Mouse (Mus musculus) left cerebral cortex, postnatal 10 days (tissue): ENCODE results near the gene Zmynd15. TPM values are rescaled to one million over a fixed set of nuclear protein-coding genes. Genes with fewer than 3 reads are reported as not detected.

Source experiments
- DNase-seq, 2 experiments: peaks; one replicate each; pipeline ENCODE4 v3.0.0; 2021 to 2022; ENCODE audit warnings: low spot score in 2 of 2, mixed read lengths in 1 of 2; ENCODE audit errors: extremely low spot score in 1 of 2
- intact Hi-C: fragments of 180-260 bp; cut with DNase I; formaldehyde crosslinking; loops from one replicate; pipeline ENCODE4 v1.15.1; 2025
- total RNA-seq, 2 experiments: library from RNA; stranded (reverse); gene quantifications; 2 replicates each; pipeline ENCODE4 v1.2.3; 2021

Zmynd15 gene
- total RNA-seq, 2 experiments from 2014 or later: 1.0 to 1.1 TPM

DNA sequence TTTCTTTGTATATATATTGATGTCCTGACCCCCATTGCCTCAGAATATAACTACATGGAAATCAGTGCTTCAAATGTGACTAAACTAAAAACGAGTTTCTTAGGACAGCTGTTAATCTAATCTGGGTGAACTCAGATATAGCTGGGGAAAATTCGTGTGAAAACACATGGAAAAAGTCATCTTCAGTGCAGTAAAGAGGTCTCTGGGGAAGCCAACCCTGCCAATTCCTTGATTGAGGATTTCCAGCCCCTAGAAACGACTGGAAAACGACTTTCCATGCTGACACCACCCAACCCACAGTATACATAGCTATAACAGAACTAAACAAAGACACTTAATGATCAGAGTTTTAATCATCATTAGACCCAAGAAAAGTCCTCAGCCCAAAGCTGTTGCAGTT is 28.6 kb downstream of the Zmynd15 start:
- intact Hi-C loops: no loop called here
- DNase-seq: no peak

DNA sequence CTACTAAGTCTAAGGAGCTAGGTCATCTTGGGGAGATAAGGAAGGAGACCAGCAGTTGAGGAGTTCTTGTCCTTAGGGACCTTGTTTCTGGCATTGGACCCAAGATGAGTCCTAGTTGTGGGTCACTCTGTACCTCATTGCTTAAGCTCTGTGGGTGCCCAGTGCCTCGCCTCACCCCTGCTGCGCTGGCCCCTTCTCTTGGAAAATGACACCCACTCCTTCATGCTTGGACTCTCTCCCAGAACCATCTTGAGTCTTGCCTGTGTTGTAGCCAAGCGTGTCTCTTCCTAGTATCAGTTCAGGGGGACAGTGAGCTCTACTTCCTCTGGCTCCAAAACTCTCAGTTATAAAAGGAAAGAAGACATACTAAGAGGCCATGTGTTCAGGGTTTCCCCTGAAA is 29.9 kb downstream of the Zmynd15 start:
- DNase-seq: no peak
- intact Hi-C loops: no loop called here

DNA sequence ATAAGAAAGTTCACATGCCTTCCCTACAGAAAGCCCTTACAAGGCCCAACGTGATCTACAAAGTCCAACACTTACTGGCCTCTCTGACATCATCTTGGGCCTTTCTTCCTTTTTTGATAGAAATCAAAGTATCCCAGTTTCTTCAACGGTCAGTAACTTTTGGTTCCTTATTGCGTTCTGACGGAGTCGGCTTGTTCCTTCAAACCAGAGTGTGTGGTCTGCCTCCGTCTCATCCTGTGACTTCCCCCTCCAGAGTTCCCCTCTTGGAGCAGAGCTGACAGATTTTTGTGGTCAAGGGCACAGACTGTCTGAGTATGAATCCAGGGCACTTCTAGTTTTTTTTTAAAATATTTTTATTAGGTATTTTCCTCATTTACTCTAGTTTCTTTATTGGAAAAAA is 30.5 kb downstream of the Zmynd15 start:
- intact Hi-C loops: no loop called here
- DNase-seq: no peak

DNA sequence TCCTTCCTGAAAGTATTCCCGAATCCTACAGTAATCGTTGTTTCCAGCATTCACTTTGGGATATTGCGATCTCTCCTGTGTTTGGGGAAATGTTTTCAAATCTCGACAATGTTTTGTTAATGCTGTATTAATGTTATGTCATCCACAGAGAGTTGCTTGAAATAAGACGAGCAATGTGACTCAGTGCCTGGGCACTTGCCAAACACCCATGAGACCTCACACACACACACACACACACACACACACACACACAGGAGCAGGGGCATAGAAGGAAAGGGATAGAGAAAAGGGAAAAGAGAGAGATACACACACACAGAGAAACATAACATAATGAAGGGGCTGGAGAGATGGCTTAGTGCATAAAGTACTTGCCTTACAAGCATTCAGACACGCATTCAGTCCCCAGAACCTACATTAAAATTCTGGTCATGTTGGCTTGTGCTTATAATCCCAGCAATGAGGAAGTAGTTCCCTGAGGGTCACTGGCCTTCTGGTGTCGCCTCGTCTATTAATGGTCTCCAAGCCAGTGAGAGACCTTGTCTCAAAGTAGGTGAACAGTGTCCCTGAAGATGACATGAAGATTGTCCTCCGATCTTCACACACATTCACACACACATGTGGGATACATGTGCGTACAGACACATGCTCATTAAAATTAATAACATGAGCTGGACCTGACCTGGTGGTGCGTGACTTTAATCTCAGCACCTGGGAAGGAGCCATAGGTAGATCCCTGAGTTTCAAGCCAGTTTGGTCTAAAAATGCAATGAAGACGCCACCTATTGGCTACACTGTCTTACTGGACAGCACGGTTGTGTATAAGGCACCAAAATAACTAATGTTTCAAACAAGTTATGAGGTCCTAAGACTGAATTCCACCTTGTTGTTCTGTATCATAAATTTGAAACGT is 40.6 kb downstream of the Zmynd15 start:
- intact Hi-C loops: no loop called here
- no peak for DNase-seq

DNA sequence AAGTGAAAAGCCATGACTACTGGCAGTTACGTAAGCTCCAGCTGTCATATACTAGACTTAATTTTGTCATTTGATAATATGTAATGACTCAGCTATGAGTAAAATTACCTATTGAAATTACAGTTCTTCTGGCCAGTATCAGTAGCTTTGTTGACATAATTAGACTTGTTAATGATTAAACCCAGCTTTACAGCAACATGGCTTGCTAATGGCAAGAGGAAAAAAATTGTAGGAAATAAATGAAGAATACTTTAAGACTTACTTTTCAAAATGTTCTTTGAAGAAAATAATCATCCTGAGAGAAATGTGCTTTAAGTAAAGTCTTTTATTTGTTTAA is 41.2 kb downstream of the Zmynd15 start:
- intact Hi-C loops: no loop called here
- no peak for DNase-seq

DNA sequence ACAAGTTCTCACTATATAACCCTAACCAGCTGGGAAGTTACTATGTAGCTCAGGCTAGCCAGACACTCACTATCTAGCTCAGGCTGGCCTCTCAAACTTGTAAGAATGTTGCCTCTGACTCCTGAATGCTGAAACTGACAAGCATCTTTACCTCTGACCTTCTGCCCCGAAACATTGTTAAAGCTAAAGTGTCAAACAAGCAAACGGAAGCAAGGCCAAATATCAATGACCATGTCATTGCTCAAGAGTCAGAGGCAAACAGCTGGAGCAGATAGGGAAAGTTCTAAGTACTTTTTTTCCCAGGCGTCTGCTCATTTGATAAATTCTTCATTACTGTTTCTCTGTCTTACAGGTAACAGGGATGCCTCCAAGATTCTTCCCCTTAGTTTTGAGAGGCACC is 42.8 kb downstream of the Zmynd15 start:
- intact Hi-C loops: loop anchor here (2.0 kb wide), 1 partner anchor 49 kb away; no protein-coding TSS in a partner anchor

DNA sequence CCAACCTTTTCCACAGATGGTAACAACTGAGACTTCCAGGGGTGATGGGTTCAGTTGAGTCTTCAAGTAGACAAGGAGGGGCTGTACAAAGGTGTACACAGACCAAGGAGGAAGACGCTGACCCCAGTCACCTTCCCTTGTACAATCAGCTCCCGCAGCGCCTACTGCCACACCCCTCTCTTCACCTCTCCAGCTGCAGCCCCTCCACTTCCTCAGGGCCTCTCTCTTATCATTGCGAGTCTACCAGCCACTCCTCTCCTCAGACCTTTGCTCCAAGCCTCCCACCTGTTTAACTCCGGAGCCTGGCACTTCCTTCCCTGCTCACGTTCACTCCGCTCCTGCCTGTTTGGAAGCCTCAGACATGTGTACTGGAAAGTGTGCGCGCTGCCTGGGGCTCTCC is 45.7 kb downstream of the Zmynd15 start, which contains the start of gene Tm4sf5:
Tm4sf5 (plus strand) TSS at position 275 of the 400 bp plus-strand sequence.
- intact Hi-C loops: loop anchor here (5.0 kb wide), 2 partner anchors 73 to 88 kb away; partner anchors contain the start of gene Arrb2
- DNase-seq: no peak

More for the DNA sequence above, 42.8 kb downstream of the Zmynd15 start:
- DNase-seq: no peak

DNA sequence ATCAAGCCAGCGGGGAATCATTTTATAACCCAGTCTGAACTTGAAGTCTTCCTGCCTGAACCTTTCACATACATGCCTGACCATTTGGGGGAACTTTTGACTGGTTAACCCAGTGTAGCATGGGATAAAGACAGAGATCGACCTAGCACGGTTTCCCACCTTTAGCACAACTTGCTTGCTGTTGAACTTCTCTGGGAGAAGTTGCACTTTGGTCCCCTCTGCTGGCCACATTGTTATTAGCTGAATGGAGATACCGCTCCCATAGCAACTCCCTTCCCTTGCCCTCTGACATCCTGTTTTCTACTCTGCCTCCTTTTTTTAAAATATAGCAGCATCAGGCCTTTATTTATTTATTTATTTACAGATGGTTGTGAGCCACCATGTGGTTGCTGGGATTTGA is 47.2 kb downstream of the Zmynd15 start:
- intact Hi-C loops: loop anchor here (5.0 kb wide), 2 partner anchors 74 to 89 kb away; partner anchors contain the start of gene Arrb2
- DNase-seq: peak in 1 of 2 experiments; percentile 69

DNA sequence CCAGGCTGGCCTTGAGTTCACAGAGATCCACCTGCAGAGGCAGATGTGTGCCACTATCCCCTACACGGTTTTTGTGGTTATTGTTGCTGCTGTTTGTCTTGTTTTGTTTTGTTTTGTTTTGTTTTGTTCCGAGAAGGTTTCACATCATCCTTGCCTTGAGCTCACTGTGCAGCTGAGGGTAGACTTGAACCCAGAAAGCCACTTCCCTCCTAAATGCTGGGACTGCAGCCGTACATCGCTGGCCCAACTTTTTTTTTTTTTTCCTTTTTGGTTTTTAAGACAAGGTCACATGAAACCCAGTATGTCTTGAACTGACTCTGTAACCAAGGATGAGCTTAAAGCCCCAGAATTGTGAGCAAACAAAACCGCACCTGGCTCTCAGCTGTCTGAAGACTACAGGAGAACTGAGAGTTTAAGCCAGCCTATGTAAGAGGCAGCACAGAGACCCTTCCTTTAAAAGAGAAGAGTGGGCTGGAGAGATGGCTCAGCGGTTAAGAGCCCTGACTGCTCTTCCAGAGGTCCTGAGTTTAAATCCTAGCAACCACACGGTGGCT is 47.8 kb downstream of the Zmynd15 start:
- intact Hi-C loops: loop anchor here (5.0 kb wide), 2 partner anchors 75 to 90 kb away; partner anchors contain the start of gene Arrb2
- DNase-seq: no peak

DNA sequence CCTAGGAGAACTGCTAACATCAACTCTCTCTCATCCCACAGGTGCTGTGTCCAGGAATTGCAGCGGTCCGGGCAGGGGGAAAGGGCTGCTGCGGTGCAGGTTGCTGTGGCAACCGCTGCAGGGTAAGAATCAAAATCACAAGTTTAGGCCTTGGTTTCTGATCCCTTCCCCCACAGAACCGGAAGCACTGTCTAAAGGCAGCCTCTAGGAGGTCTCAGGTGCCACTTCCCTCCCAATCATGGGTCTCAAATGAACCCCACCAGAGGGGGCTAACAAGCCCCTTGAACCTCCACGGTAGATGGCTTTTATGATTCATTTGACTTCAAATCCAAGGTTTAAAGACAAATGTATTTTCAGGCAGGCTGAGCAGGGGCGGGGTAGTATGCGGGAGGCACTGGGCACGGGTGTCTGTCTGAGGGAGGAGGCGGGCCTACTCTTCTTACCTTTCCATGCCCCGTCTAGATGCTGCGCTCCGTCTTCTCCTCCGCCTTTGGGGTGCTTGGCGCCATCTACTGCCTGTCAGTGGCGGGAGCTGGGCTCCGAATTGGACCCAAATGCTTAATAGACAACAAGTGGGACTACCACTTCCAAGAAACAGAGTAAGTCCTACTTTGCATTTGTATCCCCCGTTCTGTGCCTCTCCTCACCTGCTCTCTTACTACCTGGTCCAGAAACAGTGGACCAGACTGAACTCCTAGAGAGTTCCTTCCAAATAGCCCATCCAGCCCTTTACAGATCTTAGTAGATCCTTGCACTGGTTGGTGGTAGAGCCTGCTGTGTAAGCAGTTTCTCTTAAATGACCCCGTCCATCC is 50.7 kb downstream of the Zmynd15 start:
- intact Hi-C loops: loop anchor here (5.0 kb wide), 3 partner anchors 78 to 247 kb away; partner anchors contain the start of gene Arrb2

DNA sequence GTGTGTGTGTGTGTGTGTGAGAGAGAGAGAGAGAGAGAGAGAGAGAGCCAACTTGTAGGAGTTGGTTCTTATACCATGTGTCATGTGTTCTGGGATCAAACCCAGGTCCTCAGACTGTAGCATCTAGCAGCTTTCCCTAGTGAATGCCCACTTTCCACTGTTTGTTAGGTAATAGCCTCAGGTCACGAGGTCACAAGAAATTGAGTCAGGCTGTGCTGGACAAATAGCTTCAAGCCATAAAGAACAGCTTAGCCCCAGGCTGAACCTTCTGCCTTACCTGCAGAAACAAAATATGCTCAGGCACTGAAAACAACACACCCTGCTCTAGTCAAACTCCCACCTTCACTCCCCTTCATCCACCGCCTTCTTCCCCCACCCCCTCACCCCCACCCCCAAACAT is 52.0 kb downstream of the Zmynd15 start:
- intact Hi-C loops: loop anchor here (5.0 kb wide), 1 partner anchor 246 kb away; no protein-coding TSS in a partner anchor
- no peak for DNase-seq

More for the DNA sequence above, 50.7 kb downstream of the Zmynd15 start:
- DNase-seq: peak in 1 of 2 experiments; percentile 54

DNA sequence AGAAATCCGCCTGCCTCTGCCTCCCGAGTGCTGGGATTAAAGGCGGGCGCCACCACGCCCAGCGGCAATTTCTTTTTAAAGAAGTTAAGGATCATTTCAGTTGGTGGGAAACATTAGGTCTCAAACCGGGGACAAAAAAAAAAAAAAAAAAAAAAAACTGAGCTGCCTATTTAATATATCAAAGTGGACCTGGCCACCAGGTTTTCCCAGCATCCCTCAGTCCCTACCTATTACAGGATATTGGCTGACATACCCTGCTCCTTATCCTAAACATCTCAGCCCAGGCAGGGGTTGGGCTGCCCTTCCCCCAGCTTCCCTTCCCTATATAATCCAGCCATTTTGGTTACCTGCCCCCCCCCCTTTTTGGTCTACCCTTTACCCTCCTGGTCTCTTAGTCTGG is 52.6 kb downstream of the Zmynd15 start:
- intact Hi-C loops: loop anchor here (5.0 kb wide), 1 partner anchor 245 kb away; no protein-coding TSS in a partner anchor
- DNase-seq: no peak

DNA sequence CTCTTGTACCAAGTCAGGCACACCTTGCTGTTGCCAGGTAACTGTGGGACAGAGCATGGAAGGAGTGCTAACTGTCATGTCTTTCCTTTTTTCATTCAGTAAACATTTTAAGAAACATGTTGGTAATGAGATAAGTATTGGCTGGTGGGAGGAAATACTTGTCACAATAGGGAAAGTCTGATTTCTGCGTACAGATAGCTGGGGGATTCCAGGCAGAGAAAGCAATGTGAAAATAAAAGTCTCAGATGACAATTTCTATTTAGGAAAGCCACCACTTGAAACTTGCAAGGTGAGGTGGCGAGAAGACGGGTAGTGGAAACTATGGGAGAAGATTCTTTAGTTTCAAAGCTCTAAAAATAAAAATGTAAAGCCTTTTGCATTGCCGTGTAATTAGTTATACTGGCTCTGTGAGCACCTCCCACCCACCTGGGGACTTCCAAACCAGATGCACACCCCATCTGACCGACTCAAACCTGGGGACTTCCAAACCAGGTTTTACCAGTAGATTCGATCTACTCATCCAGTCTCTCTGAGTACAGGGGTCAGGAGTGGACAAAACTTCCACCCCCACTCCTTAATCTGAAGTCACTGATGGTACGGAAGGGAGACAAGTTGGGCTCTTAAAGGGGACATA is 53.6 kb downstream of the Zmynd15 start:
- intact Hi-C loops: loop anchor here (5.0 kb wide), 1 partner anchor 244 kb away; no protein-coding TSS in a partner anchor
- DNase-seq: no peak

DNA sequence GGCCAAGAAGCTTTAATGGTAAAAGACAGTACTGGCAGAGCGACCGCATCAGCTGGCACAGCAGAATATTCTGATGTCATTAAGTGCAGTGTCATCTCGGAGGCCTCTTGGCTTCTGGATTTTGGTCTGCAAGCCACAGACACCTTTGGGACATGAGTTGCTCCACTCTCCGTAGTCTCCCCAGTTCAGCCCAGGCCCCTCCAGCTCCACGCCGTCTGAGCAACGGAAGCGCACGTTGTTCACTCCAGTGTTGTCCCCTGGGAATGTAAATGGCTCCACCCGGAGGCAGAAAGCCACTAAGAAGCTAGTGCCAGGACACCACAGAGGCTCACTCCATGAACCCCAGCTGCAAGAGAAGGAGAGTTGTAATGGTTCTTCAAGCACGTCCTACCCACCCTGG is 54.3 kb downstream of the Zmynd15 start:
- no peak for DNase-seq
- intact Hi-C loops: loop anchor here (5.0 kb wide), 1 partner anchor 244 kb away; no protein-coding TSS in a partner anchor

DNA sequence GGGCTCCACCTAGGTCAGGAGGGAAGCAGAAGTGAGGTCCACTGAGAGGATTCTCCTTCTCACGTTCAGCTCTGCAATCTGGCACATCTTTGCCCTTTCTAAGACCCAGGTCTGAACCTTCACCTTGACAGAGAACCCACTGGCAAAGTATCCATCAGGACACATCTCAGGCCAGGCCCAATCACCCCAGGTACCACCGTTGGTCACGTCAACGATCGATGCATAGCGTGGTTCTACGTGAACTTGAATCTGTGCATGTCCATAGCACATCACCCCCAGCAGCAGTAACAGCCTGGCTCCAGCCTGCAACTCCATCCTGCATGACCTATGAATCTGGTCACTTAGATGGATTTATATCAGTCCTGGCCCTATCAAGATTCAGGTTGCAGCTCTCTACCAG is 55.1 kb downstream of the Zmynd15 start, which contains the start of gene Vmo1:
Vmo1 (minus strand) TSS at position 329 of the 400 bp plus-strand sequence.
- DNase-seq: no peak
- intact Hi-C loops: loop anchor here (5.0 kb wide), 1 partner anchor 243 kb away; no protein-coding TSS in a partner anchor
